Mouse (Mus musculus): ENCODE measurements around the gene Asic1.

Gene Asic1

GRCm38 (mm10) chr15:99663964-99664599 lies 6.1 kb upstream of the Asic1 start:
- in situ Hi-C loops (cut with MboI, MseI): no loop called here

GRCm38 (mm10) chr15:99664600-99665451 lies 5.3 kb upstream of the Asic1 start:
- in situ Hi-C loops (cut with MboI, MseI): no loop called here

GRCm38 (mm10) chr15:99667544-99667943 lies 2.6 kb upstream of the Asic1 start:
- in situ Hi-C loops (cut with MboI, MseI): no loop called here

- in situ Hi-C loops (cut with MboI, MseI): no loop called here
Measured at GRCm38 (mm10) chr15:99668881-99669280, 1.3 kb upstream of the Asic1 start.

- in situ Hi-C loops (cut with MboI, MseI): no loop called here
Measured at GRCm38 (mm10) chr15:99669392-99669791, 776 bp upstream of the Asic1 start.

GRCm38 (mm10) chr15:99670964-99671670 lies 949 bp downstream of the Asic1 start:
- in situ Hi-C loops (cut with MboI, MseI): loop anchor here (5.0 kb wide), 1 partner anchor 74 kb away; no protein-coding TSS in a partner anchor

- in situ Hi-C loops (cut with MboI, MseI): loop anchor here (5.0 kb wide), 1 partner anchor 74 kb away; no protein-coding TSS in a partner anchor
Measured at GRCm38 (mm10) chr15:99671783-99672182, 1.6 kb downstream of the Asic1 start.

GRCm38 (mm10) chr15:99674866-99675265 lies 4.7 kb downstream of the Asic1 start:
- in situ Hi-C loops (cut with MboI, MseI): loop anchor here (5.0 kb wide), 1 partner anchor 78 kb away; no protein-coding TSS in a partner anchor

GRCm38 (mm10) chr15:99677089-99677488 lies 6.9 kb downstream of the Asic1 start:
- in situ Hi-C loops (cut with MboI, MseI): no loop called here

- in situ Hi-C loops (cut with MboI, MseI): no loop called here
Measured at GRCm38 (mm10) chr15:99678063-99678800, 8.1 kb downstream of the Asic1 start.

GRCm38 (mm10) chr15:99679008-99679407 lies 8.8 kb downstream of the Asic1 start:
- in situ Hi-C loops (cut with MboI, MseI): no loop called here

GRCm38 (mm10) chr15:99682880-99683279 lies 12.7 kb downstream of the Asic1 start:
- in situ Hi-C loops (cut with MboI, MseI): loop anchor here (10.0 kb wide), 1 partner anchor 1192 kb away; no protein-coding TSS in a partner anchor

- in situ Hi-C loops (cut with MboI, MseI): loop anchor here (10.0 kb wide), 1 partner anchor 1191 kb away; no protein-coding TSS in a partner anchor
Measured at GRCm38 (mm10) chr15:99684156-99684555, 14.0 kb downstream of the Asic1 start.

GRCm38 (mm10) chr15:99688712-99689111 lies 18.5 kb downstream of the Asic1 start:
- in situ Hi-C loops (cut with MboI, MseI): loop anchor here (10.0 kb wide), 1 partner anchor 1186 kb away; no protein-coding TSS in a partner anchor

- in situ Hi-C loops (cut with MboI, MseI): no loop called here
Measured at GRCm38 (mm10) chr15:99690924-99691323, 20.8 kb downstream of the Asic1 start.

- in situ Hi-C loops (cut with MboI, MseI): no loop called here
Measured at GRCm38 (mm10) chr15:99691976-99692375, 21.8 kb downstream of the Asic1 start.

- in situ Hi-C loops (cut with MboI, MseI): no loop called here
Measured at GRCm38 (mm10) chr15:99697309-99697708, 27.1 kb downstream of the Asic1 start.

GRCm38 (mm10) chr15:99698533-99699085 lies 28.4 kb downstream of the Asic1 start:
- in situ Hi-C loops (cut with MboI, MseI): no loop called here

- in situ Hi-C loops (cut with MboI, MseI): no loop called here
Measured at GRCm38 (mm10) chr15:99699715-99700114, 29.5 kb downstream of the Asic1 start.

GRCm38 (mm10) chr15:99700219-99701106 lies 30.3 kb downstream of the Asic1 start:
- in situ Hi-C loops (cut with MboI, MseI): no loop called here

All from T-helper 2 cell (primary cell).